21 mouse cellular contexts compared by ENCODE assay signal in the genomic region with DNA sequence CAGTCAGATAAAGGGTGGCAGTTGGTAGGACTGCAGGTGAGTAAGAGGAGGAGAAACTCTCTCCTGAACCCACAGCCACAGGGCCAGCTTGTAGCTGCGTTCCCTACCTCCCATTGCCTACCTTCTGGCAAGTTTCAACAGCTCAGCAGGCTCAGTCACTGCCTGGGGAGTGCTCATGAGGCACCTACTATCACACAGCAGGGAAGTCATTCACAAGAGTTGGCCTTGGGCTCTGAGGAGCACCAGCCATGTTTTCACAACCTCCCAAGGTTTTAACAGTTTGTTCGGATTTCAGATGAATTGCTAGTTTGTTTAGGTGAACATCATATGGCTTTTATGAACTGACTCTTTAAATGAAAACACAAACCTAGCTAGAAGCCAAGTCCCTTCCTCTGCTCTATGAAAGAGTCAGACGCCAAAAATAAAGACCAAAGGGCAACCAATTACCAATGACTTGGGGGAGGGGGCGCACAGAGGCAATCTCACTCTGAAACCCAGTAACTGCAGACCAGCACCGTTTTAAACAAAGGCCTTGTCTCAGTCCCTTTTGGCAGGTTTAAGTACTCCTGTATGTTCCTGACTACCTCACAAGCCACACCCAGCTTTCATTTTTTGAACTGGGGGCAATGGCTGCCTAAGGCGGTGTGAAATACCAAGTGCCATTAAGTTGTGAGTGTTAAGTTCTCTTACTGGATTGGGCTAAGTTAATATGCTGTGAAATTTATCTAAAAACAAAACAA. TPM values are rescaled to one million over a fixed set of nuclear protein-coding genes. Genes with fewer than 3 reads are reported as not detected.
"Had no signal": no experiment of that assay in that cellular context is flagged by ENCODE, and none has a peak within 500 bp of the region (broad histone marks: within the 10 kb centered on the region; RNA-seq: fewer than 3 reads in every experiment).

No protein-coding gene starts in this region.

- ATAC-seq: midbrain, embryonic 15.5 days had no signal

- H3K9me3 ChIP-seq: kidney, embryonic 15.5 days; limb, embryonic 12.5 days; lung, embryonic 15.5 days; megakaryocyte, embryonic 14.5 days; midbrain, embryonic 15.5 days; neural tube, embryonic 13.5 days; stomach, embryonic 15.5 days had no signal

- H3K9ac ChIP-seq: kidney, embryonic 15.5 days; limb, embryonic 12.5 days; lung, embryonic 15.5 days; midbrain, embryonic 15.5 days; neural tube, embryonic 13.5 days; stomach, embryonic 15.5 days had no signal

- H3K4me2 ChIP-seq: kidney, embryonic 15.5 days; limb, embryonic 12.5 days; lung, embryonic 15.5 days; midbrain, embryonic 11.5 days; midbrain, embryonic 15.5 days; stomach, embryonic 15.5 days had no signal

- H3K27ac ChIP-seq: kidney, embryonic 15.5 days; limb, embryonic 12.5 days; lung, embryonic 15.5 days; macrophage; midbrain, embryonic 15.5 days; neural tube, embryonic 13.5 days; stomach, embryonic 15.5 days had no signal

- DNase-seq: kidney, postnatal 14 days; liver; lung, postnatal 14 days; retina, postnatal 1 day; thymus, postnatal 36 days had no signal

- H3K27me3 ChIP-seq: kidney, embryonic 15.5 days; limb, embryonic 12.5 days; lung, embryonic 15.5 days; megakaryocyte, embryonic 14.5 days; midbrain, embryonic 15.5 days; neural tube, embryonic 13.5 days; stomach, embryonic 15.5 days had no signal

- H3K4me3 ChIP-seq: kidney, embryonic 15.5 days; limb, embryonic 12.5 days; lung, embryonic 15.5 days; megakaryocyte, embryonic 14.5 days; stomach, embryonic 15.5 days had no signal

RNA-seq across cellular contexts. Expression of gene Hspb1, which starts 42.1 kb away (rescaled TPM):
- total RNA-seq: monocyte, adult 5-6 weeks had no signal

RNA-seq across cellular contexts. Expression of gene Zp3, which starts 50.0 kb away (rescaled TPM):
- total RNA-seq: layer of hippocampus, adult 8-10 months; layer of hippocampus, postnatal 25 days; left cerebral cortex, adult 8-10 months; left cerebral cortex, postnatal 25 days; monocyte, adult 5-6 weeks had no signal
- polyA plus RNA-seq: large intestine, adult 2 months; limb, embryonic 12.5 days; lung, embryonic 15.5 days; macrophage; midbrain, embryonic 11.5 days; spleen, adult 2 months had no signal
